Mouse (Mus musculus): Measurements from ENCODE around the gene Pnck.

Gene Pnck

GRCm38 (mm10) chrX:73639255-73639675, 20.7 kb downstream of the Pnck start, which contains the start of gene Dusp9:
Dusp9 (plus strand) TSS chrX:73639419.
- DNase-seq (ENCODE audit: low spot score) = peak; percentile 65

- no peak for DNase-seq (ENCODE audit: low spot score)
These were observed 22.5 kb downstream of the Pnck start for GRCm38 (mm10) chrX:73637415-73637814.

GRCm38 (mm10) chrX:73635425-73635824, 24.5 kb downstream of the Pnck start:
- no peak for DNase-seq (ENCODE audit: low spot score)

- no peak for DNase-seq (ENCODE audit: low spot score)
These were observed 32.9 kb downstream of the Pnck start for GRCm38 (mm10) chrX:73626981-73627380.

- DNase-seq (ENCODE audit: low spot score) = no peak
These were observed 40.0 kb downstream of the Pnck start for GRCm38 (mm10) chrX:73619890-73620289.

- DNase-seq (ENCODE audit: low spot score) = no peak
These were observed 40.5 kb downstream of the Pnck start for GRCm38 (mm10) chrX:73619401-73619800.

- no peak for DNase-seq (ENCODE audit: low spot score)
These were observed 44.0 kb downstream of the Pnck start for GRCm38 (mm10) chrX:73615876-73616275.

- no peak for DNase-seq (ENCODE audit: low spot score)
These were observed 46.3 kb downstream of the Pnck start for GRCm38 (mm10) chrX:73613665-73614064.

Data from testis, postnatal 14 days (tissue).